Mouse (Mus musculus) stomach, postnatal 0 days (tissue): ENCODE data around the gene Fsd1.
A peak's percentile ranks its signal among the peaks of the same experiment; 100 is the strongest.

Source experiments
- CTCF ChIP-seq: IDR thresholded peaks from 2 replicates; pipeline ENCODE4 v1.5.1; 2016; ENCODE audit warnings: antibody characterized with exemption, low read depth, mild to moderate bottlenecking, moderate library complexity
- EP300 ChIP-seq: optimal IDR thresholded peaks from 2 replicates; pipeline ENCODE3; 2016; ENCODE audit warnings: antibody characterized with exemption

DNA sequence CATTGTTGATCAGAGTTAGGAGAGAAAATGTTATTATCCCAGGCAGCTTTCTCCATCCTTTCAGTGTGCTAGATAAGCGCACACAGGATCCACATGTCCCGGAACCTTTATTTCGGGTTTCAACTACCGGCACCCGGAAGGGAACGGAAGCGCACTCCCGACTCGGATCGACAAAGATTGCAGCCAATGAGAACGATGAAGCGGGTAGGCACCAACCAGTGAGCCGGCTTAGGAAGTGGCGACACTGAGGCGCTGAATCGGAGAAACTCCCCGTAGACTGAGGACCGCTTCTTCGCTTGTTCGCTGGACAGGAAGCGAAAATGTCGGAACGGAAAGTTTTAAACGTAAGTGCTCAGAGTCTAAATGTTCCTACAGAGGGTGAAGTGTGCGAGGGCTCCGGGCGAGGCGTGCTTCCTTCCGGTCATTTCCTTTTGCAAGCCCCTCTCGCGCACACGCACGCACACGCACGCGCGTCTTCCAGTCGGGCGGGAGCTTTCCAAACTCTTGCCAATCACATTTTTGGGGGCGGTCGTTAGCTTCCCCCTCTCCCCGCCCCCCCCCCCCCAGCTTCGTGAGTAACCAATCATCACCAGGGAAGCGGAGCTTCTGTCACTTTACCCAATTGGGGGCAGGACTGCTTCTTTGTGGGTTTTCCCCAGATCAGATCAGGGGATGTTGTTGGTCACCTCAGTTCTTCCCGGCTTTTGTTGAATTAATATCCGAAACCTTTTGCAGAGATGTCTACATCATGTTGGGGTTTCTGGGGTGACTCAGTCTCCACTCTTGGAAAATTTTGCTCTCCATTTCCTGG is 27.2 kb upstream of the Fsd1 start, which contains the start of gene Yju2:
- TF ChIP-seq CTCF (no peak), EP300 (peak; percentile 82)
